Mouse (Mus musculus): ENCODE results near the gene Rusc2. TPM values are rescaled to one million over a fixed set of nuclear protein-coding genes. Genes with fewer than 3 reads are reported as not detected.
A peak's percentile ranks its signal among the peaks of the same experiment; 100 is the strongest.

Gene Rusc2
- polyA plus RNA-seq (2016; fragmentation: Nextera tagmentation; extraction: Ambion mirVana): 10.5 and 18.1 TPM in 2 replicates

DNA sequence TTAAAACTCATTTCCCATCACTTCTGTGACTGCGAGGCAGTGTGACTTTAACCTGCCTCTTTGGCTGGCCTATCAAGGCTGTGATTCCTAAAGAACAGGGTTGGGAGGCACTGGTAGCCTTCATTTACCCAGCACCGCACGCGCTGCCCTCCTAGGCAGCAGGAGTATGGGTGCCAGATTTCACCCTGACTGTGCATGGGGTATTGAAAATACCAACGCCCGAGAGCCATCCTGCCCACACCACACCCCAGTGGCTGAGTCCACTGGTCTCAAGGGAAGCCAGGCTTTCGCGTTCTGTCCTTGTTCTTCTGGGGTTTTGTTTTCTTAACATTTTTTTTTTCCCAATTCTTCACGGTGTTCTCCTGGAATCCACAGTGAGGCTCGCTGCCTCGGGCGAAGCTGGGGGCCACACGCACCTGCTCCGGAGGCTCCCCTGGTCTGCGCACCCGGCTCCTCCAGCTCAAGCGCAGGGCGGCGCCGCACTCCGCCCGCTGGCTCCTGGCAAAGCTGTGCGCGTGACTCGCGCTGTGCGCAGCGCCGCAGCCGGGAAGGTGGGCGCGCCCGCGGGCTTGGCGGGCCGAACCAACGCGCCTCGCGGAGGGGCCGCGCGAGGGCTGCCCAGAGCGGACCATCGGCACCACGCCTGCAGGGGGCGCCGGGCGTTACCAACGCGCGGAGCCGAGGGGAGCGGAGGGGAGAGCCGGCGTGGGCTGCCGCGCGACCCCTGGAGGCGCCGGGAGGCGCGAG lies at the start of gene Rusc2:
Gene Rusc2 (plus strand): TSS at position 572 of the 747 bp plus-strand sequence.
- H3K9me3 ChIP-seq (replicated peaks): no peaks in the 10 kb centered on the region
- DNase-seq (ENCODE audit: low spot score): peak; percentile 85
- H3K4me1 ChIP-seq: peaks cover 25% of the 10 kb centered on the region
- peaks cover 25% of the 10 kb centered on the region for H3K27me3 ChIP-seq (ENCODE audit: low read depth, poor library complexity, severe bottlenecking)
- WGBS: 1% methylated on average over 63 of the region's 63 CpGs
- H3K36me3 ChIP-seq: no peaks in the 10 kb centered on the region
- H3K27ac ChIP-seq (replicated peaks): peak within 1 kb of the TSS; percentile 87
- H3K4me3 ChIP-seq: peak within 1 kb of the TSS; percentile 82

DNA sequence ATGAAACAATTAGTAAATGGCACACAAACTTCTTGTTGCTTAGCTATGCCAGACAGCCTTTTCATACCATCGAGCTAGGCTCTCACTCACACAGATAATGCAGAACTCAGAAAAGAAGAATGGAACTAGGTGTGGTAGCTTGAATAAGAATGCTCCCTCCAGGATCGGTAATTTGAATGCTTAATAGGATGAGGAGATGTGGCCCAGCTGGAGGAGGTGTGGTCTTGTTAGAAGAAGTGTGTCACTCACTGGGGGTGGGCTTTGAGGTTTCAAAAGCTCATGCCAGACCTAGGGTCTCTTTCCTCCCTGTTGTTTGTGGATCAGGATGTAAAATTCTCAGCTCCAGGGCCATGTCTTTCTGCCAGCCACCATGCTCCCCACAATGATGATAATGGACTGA lies 47.0 kb upstream of the Rusc2 start:
- no peak for DNase-seq (ENCODE audit: low spot score)
- Histone ChIP-seq H3K4me3 (no peak overlapping the region), H3K27me3 (ENCODE audit: low read depth, poor library complexity, severe bottlenecking) (no peaks in the 10 kb centered on the region), H3K36me3 (peaks cover 4% of the 10 kb centered on the region; the same call in 1 of the 2 replicates), H3K27ac (replicated peaks) (no peak overlapping the region), H3K9me3 (replicated peaks) (peaks cover 8% of the 10 kb centered on the region), H3K4me1 (0 out of 2 replicates have a peak, but pooled peaks cover 2% of the 10 kb centered on the region)
- 59% methylated on average over 2 of the region's 2 CpGs for WGBS

DNA sequence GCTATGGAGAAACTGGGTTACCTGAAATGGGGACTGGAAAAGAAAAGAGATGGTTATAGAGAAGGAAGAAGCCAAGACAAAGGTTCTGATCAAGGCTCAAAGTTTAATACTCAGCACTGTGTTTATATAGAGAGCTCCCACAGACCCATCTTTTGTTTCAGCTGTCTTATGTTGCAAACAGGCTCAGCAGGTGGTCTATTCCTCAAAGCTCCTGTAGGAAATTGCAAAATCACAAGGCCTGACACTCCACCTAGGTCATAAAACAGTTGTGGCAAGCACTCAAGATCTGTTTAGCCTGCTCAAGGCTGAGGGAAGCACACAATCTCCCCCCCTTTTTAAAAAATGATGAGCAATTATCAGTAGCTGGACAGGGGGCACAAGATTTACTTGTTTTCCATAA lies 45.6 kb upstream of the Rusc2 start:
- peaks cover 8% of the 10 kb centered on the region for H3K9me3 ChIP-seq (replicated peaks)
- no peak overlapping the region for H3K27ac ChIP-seq (replicated peaks)
- no peak for DNase-seq (ENCODE audit: low spot score)
- no peaks in the 10 kb centered on the region for H3K27me3 ChIP-seq (ENCODE audit: low read depth, poor library complexity, severe bottlenecking)
- peaks cover 4% of the 10 kb centered on the region; the same call in 1 of the 2 replicates for H3K36me3 ChIP-seq
- H3K4me1 ChIP-seq: 0 out of 2 replicates have a peak, but pooled peaks cover 6% of the 10 kb centered on the region
- no peak overlapping the region for H3K4me3 ChIP-seq

DNA sequence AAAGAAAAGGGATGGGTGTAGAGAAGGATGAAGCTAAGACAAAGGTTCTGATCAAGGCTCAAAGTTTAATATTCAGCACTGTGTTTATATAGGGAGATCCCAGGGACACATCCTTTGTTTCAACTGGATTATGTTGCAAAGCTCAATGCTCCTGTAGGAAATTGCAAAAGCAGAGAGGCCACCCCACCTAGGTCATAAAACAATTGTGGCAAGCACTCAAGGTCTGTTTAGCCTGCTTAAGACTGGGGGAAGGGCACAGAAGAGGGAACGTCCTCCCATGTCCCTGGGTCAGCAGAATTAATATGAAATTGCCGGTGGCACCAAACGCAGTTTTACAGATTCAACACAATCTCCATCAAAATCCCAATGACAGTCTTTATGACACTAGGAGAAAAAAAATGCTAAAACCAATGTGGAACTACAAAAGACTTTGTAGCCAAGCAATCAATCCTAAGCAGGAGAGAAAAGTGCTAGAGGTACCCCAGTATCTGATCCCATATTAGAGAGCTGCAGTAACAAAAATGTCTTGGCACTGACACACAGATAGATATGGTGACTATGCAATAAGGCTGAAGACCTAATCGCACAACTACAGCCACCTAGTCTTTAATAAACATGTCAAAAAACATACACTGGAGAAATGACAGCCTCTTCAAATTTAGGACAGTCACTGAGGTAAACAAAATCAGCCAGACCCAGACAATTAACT lies 41.5 kb upstream of the Rusc2 start:
- no peak overlapping the region for H3K27ac ChIP-seq (replicated peaks)
- 0 out of 2 replicates have a peak, but pooled peaks cover 6% of the 10 kb centered on the region for H3K4me1 ChIP-seq
- 82% methylated on average over 4 of the region's 4 CpGs for WGBS
- peaks cover 8% of the 10 kb centered on the region for H3K9me3 ChIP-seq (replicated peaks)
- H3K4me3 ChIP-seq: no peak overlapping the region
- no peaks in the 10 kb centered on the region for H3K27me3 ChIP-seq (ENCODE audit: low read depth, poor library complexity, severe bottlenecking)
- H3K36me3 ChIP-seq: peaks cover 4% of the 10 kb centered on the region; the same call in 1 of the 2 replicates
- DNase-seq (ENCODE audit: low spot score): no peak

DNA sequence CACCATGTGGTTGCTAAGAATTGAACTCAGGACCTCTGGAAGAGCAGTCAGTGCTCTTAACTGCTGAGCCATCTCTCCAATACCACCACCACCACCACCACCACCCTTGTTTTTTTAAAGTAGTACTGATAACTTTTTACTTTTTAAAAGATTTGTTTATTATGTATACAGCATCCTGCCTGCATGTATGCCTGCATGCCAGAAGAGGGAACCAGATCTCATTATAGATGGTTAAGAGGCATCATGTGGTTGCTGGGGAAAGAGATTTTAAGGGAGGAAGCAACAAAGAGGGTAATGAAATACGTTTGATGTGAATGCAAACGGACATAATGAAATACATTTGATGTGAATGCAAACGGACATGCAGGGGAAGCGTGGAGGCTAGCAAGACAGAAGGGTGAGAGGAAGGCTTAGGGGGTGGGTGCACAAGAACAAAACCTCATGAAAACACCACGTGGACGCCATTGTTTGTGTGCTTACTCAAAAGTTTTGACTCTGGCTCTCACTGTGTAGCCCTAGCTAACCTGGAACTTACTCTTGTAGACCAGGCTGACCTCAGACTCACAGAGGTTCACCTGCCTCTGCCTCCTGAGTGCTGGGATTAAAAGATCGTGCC lies 40.4 kb upstream of the Rusc2 start:
- peaks cover 3% of the 10 kb centered on the region for H3K9me3 ChIP-seq (replicated peaks)
- 56% methylated on average over 7 of the region's 7 CpGs for WGBS
- DNase-seq (ENCODE audit: low spot score): peak; percentile 38

DNA sequence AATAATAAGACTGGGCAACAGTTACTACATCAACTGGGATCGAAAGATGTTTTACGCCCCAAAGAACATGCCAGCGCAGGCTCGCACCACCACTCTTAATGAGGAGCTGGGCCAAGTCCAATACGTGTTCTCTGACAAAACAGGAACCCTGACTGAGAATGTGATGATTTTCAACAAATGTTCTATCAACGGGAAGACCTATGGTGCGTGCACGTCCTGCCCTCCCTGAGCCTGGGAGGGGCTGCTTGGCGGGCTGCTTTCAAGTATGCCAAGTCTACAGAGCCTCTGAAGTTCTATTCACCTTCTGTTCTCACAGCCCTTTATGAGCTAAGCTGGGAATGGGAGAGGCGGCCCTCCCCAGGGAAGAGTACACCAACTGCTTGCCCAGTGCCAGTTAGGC lies 39.3 kb upstream of the Rusc2 start:
- WGBS: 90% methylated on average over 10 of the region's 10 CpGs
- H3K27me3 ChIP-seq (ENCODE audit: low read depth, poor library complexity, severe bottlenecking): no peaks in the 10 kb centered on the region
- H3K27ac ChIP-seq (replicated peaks): no peak overlapping the region
- no peak overlapping the region for H3K4me3 ChIP-seq
- no peaks in the 10 kb centered on the region; the same call in 1 of the 2 replicates for H3K9me3 ChIP-seq (replicated peaks)
- no peaks in the 10 kb centered on the region for H3K36me3 ChIP-seq
- no peak for DNase-seq (ENCODE audit: low spot score)
- H3K4me1 ChIP-seq: 0 out of 2 replicates have a peak, but pooled peaks cover 6% of the 10 kb centered on the region

More for the DNA sequence above, 40.4 kb upstream of the Rusc2 start:
- H3K4me3 ChIP-seq: no peak overlapping the region
- H3K27me3 ChIP-seq (ENCODE audit: low read depth, poor library complexity, severe bottlenecking): no peaks in the 10 kb centered on the region
- 0 out of 2 replicates have a peak, but pooled peaks cover 6% of the 10 kb centered on the region for H3K4me1 ChIP-seq
- H3K27ac ChIP-seq (replicated peaks): no peak overlapping the region
- peaks cover under 1% of the 10 kb centered on the region; the same call in 1 of the 2 replicates for H3K36me3 ChIP-seq

DNA sequence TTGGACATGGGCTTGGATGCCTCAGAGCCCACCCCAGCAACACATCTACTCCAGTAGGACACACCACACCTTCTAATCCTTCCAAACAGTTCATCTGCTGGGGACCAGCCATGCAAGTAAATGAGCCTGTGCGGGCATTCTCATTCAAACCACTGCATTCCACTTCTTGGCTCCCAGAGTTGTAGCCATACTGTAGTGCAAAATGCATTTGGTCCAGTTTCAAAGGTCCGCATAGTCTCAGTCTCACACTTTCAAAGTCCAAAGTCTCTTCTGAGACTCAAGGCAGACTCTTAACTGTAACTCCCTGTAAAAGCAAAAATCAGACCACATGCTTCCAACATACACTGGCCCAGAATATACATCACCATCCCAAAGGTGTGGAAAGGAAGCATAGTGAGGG lies 36.8 kb upstream of the Rusc2 start:
- H3K27ac ChIP-seq (replicated peaks): no peak overlapping the region
- H3K36me3 ChIP-seq: no peaks in the 10 kb centered on the region
- 93% methylated on average over 2 of the region's 2 CpGs for WGBS
- H3K27me3 ChIP-seq (ENCODE audit: low read depth, poor library complexity, severe bottlenecking): no peaks in the 10 kb centered on the region
- no peaks in the 10 kb centered on the region for H3K9me3 ChIP-seq (replicated peaks)
- no peak overlapping the region for H3K4me3 ChIP-seq
- DNase-seq (ENCODE audit: low spot score): no peak
- 0 out of 2 replicates have a peak, but pooled peaks cover 3% of the 10 kb centered on the region for H3K4me1 ChIP-seq

DNA sequence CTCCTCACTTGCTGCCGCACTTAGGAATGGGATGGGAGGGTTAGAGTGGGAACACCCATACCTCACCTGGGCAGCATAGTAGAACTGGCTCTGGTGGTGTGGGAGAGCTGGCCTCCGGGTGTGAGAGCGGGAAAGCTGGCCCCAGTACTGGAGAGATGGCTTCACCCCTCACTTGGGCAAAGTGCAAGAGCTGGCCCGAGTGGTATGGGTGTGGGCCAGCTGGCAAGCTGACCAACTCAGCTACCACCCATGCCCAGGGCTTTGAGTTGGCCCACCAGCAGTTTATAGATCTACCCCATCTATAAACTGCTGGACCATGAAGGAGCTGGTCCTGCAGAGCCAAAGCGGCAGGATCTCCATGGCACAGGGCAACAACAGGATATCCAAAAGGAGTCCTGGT lies 32.6 kb upstream of the Rusc2 start:
- Histone ChIP-seq H3K27ac (replicated peaks) (no peak overlapping the region), H3K27me3 (ENCODE audit: low read depth, poor library complexity, severe bottlenecking) (no peaks in the 10 kb centered on the region), H3K9me3 (replicated peaks) (0 out of 2 replicates have a peak, but pooled peaks cover 6% of the 10 kb centered on the region), H3K4me1 (no peaks in the 10 kb centered on the region), H3K36me3 (no peaks in the 10 kb centered on the region), H3K4me3 (no peak overlapping the region)
- WGBS: 92% methylated on average over 5 of the region's 5 CpGs
- DNase-seq (ENCODE audit: low spot score): no peak

DNA sequence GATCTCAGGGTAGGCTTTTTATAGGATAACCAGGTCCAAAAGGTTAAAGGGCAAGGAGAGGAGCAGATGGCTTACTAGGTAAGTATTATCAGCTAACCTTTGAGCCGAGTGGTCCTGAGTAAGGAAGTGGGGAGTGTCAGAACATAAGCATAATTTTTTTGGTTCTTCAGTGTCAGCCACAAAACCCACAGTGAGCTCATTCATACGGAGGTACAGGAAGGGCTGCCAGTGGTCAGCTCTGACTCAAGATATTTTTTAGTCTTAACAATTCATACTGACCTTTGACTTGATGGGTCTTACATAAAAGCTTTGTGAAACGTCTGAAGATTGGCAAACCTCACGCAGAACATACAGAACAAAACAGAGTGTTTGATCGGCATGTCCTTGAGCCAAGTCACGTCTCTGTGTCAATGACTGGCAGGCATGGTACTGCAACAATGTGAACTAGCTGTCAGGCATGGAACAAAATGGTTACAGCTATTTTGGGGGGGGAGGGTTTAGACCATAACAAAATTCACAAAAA lies 31.7 kb upstream of the Rusc2 start:
- no peaks in the 10 kb centered on the region for H3K4me1 ChIP-seq
- WGBS: 83% methylated on average over 6 of the region's 6 CpGs
- H3K27me3 ChIP-seq (ENCODE audit: low read depth, poor library complexity, severe bottlenecking): no peaks in the 10 kb centered on the region
- no peak for DNase-seq (ENCODE audit: low spot score)
- no peak overlapping the region for H3K4me3 ChIP-seq
- H3K36me3 ChIP-seq: no peaks in the 10 kb centered on the region
- no peak overlapping the region for H3K27ac ChIP-seq (replicated peaks)
- 0 out of 2 replicates have a peak, but pooled peaks cover 6% of the 10 kb centered on the region for H3K9me3 ChIP-seq (replicated peaks)

DNA sequence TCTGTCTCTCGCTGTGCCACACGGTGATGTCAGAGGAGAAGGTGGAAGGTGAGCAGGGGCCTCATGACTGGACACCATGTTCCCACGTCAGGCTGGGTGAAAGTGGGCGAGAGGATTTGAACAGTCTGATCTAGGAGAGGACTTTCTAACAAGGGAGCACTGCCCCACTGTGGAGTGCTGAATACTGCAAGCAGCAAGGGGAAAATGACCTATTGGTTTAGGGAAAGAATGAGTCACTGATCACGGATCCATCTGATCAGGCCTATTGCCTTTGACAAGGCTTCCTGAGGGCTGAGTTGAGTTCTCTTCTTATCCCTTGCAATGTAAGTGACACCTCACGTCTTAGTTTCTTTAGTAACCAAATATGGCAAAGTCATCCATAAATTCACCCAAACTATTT lies 28.1 kb upstream of the Rusc2 start:
- no peaks in the 10 kb centered on the region for H3K36me3 ChIP-seq
- 0 out of 2 replicates have a peak, but pooled peaks cover 6% of the 10 kb centered on the region for H3K9me3 ChIP-seq (replicated peaks)
- H3K4me3 ChIP-seq: no peak overlapping the region
- H3K4me1 ChIP-seq: no peaks in the 10 kb centered on the region
- no peaks in the 10 kb centered on the region for H3K27me3 ChIP-seq (ENCODE audit: low read depth, poor library complexity, severe bottlenecking)
- WGBS: 89% methylated on average over 6 of the region's 6 CpGs
- H3K27ac ChIP-seq (replicated peaks): no peak overlapping the region
- DNase-seq (ENCODE audit: low spot score): no peak

DNA sequence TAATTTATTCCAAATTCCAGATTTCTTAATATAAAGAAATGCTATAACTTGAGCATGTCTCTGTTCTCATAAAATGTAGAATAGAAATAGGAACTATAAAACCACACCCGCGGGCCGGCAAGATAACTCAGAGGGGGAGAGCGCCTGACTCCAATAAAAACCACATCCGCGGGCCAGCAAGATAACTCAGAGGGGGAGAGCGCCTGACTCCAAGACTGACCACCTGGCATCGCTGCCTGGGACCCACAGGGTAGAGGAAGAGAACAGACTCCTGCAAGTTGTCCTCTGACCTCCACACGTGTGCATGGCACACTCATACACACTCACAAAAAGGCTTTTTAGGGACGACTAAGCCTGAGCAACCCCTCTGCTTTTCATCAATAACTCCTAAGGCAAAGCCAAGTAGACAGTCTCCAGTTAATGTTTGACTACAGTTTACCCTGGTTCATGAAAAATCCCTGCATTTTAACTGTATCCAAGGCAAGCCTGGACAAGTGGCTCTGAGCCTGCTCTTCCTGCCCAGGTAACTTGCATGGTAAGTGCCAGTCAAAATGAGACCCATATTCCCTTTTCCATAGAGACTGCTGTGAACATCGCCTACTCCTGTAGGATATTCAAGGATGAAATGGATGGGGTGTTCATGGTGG lies 16.7 kb upstream of the Rusc2 start:
- no peaks in the 10 kb centered on the region for H3K36me3 ChIP-seq
- DNase-seq (ENCODE audit: low spot score): no peak
- H3K9me3 ChIP-seq (replicated peaks): peaks cover 3% of the 10 kb centered on the region; the same call in 1 of the 2 replicates
- 89% methylated on average over 11 of the region's 11 CpGs for WGBS
- H3K27ac ChIP-seq (replicated peaks): no peak overlapping the region
- no peaks in the 10 kb centered on the region for H3K4me1 ChIP-seq
- H3K27me3 ChIP-seq (ENCODE audit: low read depth, poor library complexity, severe bottlenecking): no peaks in the 10 kb centered on the region
- no peak overlapping the region for H3K4me3 ChIP-seq

DNA sequence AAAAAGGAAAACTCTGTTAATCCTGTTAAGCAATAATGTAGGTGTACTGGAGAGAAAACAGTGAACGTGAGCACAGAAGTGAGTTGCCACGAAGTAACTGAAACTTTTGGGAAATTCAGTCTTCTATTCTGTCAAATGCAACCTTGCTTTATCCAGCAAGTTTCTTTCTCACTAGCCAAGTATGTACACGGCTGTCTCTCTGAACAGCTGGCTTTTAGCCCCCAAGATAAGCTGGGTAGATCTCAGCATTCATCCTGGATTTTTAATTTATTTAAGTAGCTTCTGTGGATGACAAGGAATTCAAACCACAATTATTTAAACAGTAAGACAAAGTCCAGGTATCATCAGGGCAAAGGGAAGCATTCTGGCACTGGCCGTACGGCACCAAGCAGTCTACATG lies 14.5 kb upstream of the Rusc2 start:
- Histone ChIP-seq H3K4me1 (no peaks in the 10 kb centered on the region), H3K4me3 (no peak overlapping the region), H3K27ac (replicated peaks) (no peak overlapping the region), H3K9me3 (replicated peaks) (no peaks in the 10 kb centered on the region), H3K36me3 (no peaks in the 10 kb centered on the region), H3K27me3 (ENCODE audit: low read depth, poor library complexity, severe bottlenecking) (no peaks in the 10 kb centered on the region)
- WGBS: 93% methylated on average over 5 of the region's 5 CpGs
- no peak for DNase-seq (ENCODE audit: low spot score)

All from midbrain, embryonic 10.5 days (tissue).